Mouse (Mus musculus) thymus, adult 2 months (tissue): ENCODE data around the gene Rspry1.

Experiments used
- CTCF ChIP-seq: fragments of 200-500 bp; IDR thresholded peaks from 2 replicates; pipeline ENCODE4 v1.5.1; 2012; ENCODE audit warnings: mild to moderate bottlenecking, control low read depth, low read length, moderate library complexity, borderline replicate concordance; ENCODE audit not compliant: control insufficient read depth, poor library complexity, insufficient read depth; ENCODE audit errors: extremely low read depth
- POLR2A ChIP-seq: fragments of 200-500 bp; IDR thresholded peaks from 2 replicates; pipeline ENCODE4 v1.6.1; 2012; ENCODE audit warnings: mild to moderate bottlenecking, low read length, control low read depth, moderate library complexity; ENCODE audit not compliant: control insufficient read depth, poor library complexity, insufficient read depth; ENCODE audit errors: extremely low read depth

DNA sequence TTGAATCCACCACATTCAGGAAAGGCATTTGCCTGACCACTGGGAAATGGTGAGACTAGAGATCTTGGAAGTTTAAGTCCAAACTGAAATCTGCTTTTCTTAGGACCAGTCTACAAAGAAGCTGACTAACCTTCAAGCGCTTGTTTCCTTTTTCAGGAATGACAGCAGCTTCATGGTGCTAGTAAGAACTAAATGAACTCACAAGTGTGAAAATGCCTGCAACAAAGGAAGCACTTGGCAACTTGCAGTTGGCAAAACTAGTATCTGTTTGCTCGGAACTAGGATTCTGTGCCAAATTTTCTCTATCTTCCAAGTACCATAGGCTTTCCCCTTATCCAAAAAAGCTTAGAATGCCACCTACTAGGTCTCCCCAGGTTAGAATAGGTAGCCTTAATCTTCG is 44.4 kb downstream of the Rspry1 start:
- no peak for TF ChIP-seq CTCF
- no peak for TF ChIP-seq POLR2A
